Mouse (Mus musculus): ENCODE data around the gene Haghl.

- TF ChIP-seq CTCF (IDR thresholded peaks at IDR 0.05; ENCODE audit: borderline replicate concordance, insufficient read depth, low read length) (no peak), POLR2A (IDR thresholded peaks at IDR 0.05; ENCODE audit: low read depth, low read length) (no peak)
Observed at GRCm38 (mm10) chr17:25761561-25761970, 23.9 kb downstream of the Haghl start.

Data from embryonic fibroblast, embryonic 13.5 days (primary cell).